Mouse (Mus musculus) cerebellum, postnatal 25 days (tissue): ENCODE data around the gene Ubald2.
A peak's percentile ranks its signal among the peaks of the same experiment; 100 is the strongest.
"Not testable (repeated sequence)": the region's sequence is repeated elsewhere in the genome, so short reads cannot be mapped to it uniquely, and the experiment has no call there.

Experiments used
- DNase-seq, 2 experiments: peaks; one replicate each; pipeline ENCODE4 v3.0.0; 2021; ENCODE audit warnings: mixed read lengths in 2 of 2

Gene Ubald2

GRCm38 (mm10) chr11:116416196-116416943 lies 17.5 kb upstream of the Ubald2 start:
- DNase-seq = no peak

GRCm38 (mm10) chr11:116417054-116417453 lies 16.8 kb upstream of the Ubald2 start:
- no peak for DNase-seq

- no peak for DNase-seq
Observed at GRCm38 (mm10) chr11:116418194-116418840, 15.6 kb upstream of the Ubald2 start.

- no peak for DNase-seq
Observed at GRCm38 (mm10) chr11:116418841-116419462, 14.9 kb upstream of the Ubald2 start.

- no peak for DNase-seq
Observed at GRCm38 (mm10) chr11:116421102-116421501, 12.8 kb upstream of the Ubald2 start.

- no peak for DNase-seq
Observed at GRCm38 (mm10) chr11:116422562-116422961, 11.3 kb upstream of the Ubald2 start.

GRCm38 (mm10) chr11:116423214-116423613 lies 10.7 kb upstream of the Ubald2 start:
- DNase-seq = no peak

GRCm38 (mm10) chr11:116423782-116424620 lies 9.9 kb upstream of the Ubald2 start:
- DNase-seq = no peak

GRCm38 (mm10) chr11:116424621-116425407 lies 9.1 kb upstream of the Ubald2 start:
- no peak for DNase-seq

- DNase-seq = not testable (repeated sequence)
Observed at GRCm38 (mm10) chr11:116426328-116426727, 7.6 kb upstream of the Ubald2 start.

- DNase-seq = no peak
Observed at GRCm38 (mm10) chr11:116426852-116427575, 6.9 kb upstream of the Ubald2 start.

GRCm38 (mm10) chr11:116428872-116429859 lies 4.7 kb upstream of the Ubald2 start:
- no peak for DNase-seq

- DNase-seq = no peak
Observed at GRCm38 (mm10) chr11:116429862-116430613, 3.9 kb upstream of the Ubald2 start.

- no peak for DNase-seq
Observed at GRCm38 (mm10) chr11:116430723-116431427, 3.0 kb upstream of the Ubald2 start.

GRCm38 (mm10) chr11:116431428-116432077 lies 2.3 kb upstream of the Ubald2 start:
- DNase-seq = no peak

- no peak for DNase-seq
Observed at GRCm38 (mm10) chr11:116432127-116432526, 1.8 kb upstream of the Ubald2 start.

- peak in 1 of 2 experiments; percentile 11 for DNase-seq
Observed at GRCm38 (mm10) chr11:116432593-116433355, 1.1 kb upstream of the Ubald2 start.
